Mouse (Mus musculus) kidney, embryonic 16.5 days (tissue): Measurements from ENCODE around the gene Celf5. TPM values are rescaled to one million over a fixed set of nuclear protein-coding genes. Genes with fewer than 3 reads are reported as not detected.

ENCODE experiments used
- ATAC-seq: fragments of 200-750 bp; cut with Nextera tagmentation; 2 replicates; pipeline ENCODE4 v1.8.0; 2017; ENCODE audit warnings: moderate TSS enrichment; ENCODE audit not compliant: low FRiP score, low TSS enrichment
- H3K27ac ChIP-seq: fragments of 300-500 bp; sonication (generic); 2 replicates; pipeline ENCODE4 v1.5.1; 2014; ENCODE audit warnings: low read length
- H3K27me3 ChIP-seq: fragments of 300-500 bp; sonication (generic); 2 replicates; pipeline ENCODE4 v1.6.1; 2014; ENCODE audit warnings: low read length, control low read depth, mixed read lengths; ENCODE audit not compliant: insufficient read depth
- H3K36me3 ChIP-seq: fragments of 300-500 bp; sonication (generic); 2 replicates; pipeline ENCODE4 v1.6.1; 2014; ENCODE audit warnings: low read length, control low read depth, mixed read lengths; ENCODE audit not compliant: insufficient read depth
- H3K4me1 ChIP-seq: fragments of 300-500 bp; sonication (generic); 2 replicates; pipeline ENCODE4 v1.6.1; 2014; ENCODE audit warnings: low read length, control low read depth, mixed read lengths; ENCODE audit not compliant: insufficient read depth
- H3K4me2 ChIP-seq: fragments of 300-500 bp; sonication (generic); replicated peaks from 2 replicates; pipeline ENCODE4 v1.6.1; 2014; ENCODE audit warnings: low read depth, low read length
- H3K4me3 ChIP-seq: fragments of 300-500 bp; sonication (generic); 2 replicates; pipeline ENCODE4 v1.5.1; 2014; ENCODE audit warnings: mild to moderate bottlenecking, low read length
- H3K9ac ChIP-seq: fragments of 300-500 bp; sonication (generic); replicated peaks from 2 replicates; pipeline ENCODE4 v1.6.1; 2014; ENCODE audit warnings: low read length
- H3K9me3 ChIP-seq: fragments of 300-500 bp; sonication (generic); 2 replicates; pipeline ENCODE4 v1.6.1; 2016; ENCODE audit warnings: low read length, control low read depth
- WGBS: fragments of 180-500 bp; shearing (Covaris S2); extraction: QIAGEN DNeasy Blood & Tissue Kit; methylation state at CpG from one replicate; pipeline ENCODE4 v1.1.7; 2014; 5-methylcytosine and 5-hydroxymethylcytosine counted together
- polyA plus RNA-seq: library from polyadenylated mRNA; unstranded; fragments of >200 nt; fragmentation: Nextera tagmentation; extraction: Ambion mirVana; gene quantifications from 2 replicates; pipeline ENCODE4 v1.2.1, GENCODE M21; 2015

Celf5 gene
- polyA plus RNA-seq, 1 experiment from 2014 or later: 0.29 TPM

GRCm38 (mm10) chr10:81458267-81458666, 24.2 kb downstream of the Celf5 start:
- Histone ChIP-seq H3K27ac (no peak overlapping the region), H3K4me2 (no peak overlapping the region), H3K4me1 (0 out of 2 replicates have a peak, but pooled peaks cover 4% of the 10 kb centered on the region), H3K27me3 (peaks cover 95% of the 10 kb centered on the region), H3K9ac (no peak overlapping the region), H3K4me3 (no peak overlapping the region), H3K9me3 (no peaks in the 10 kb centered on the region), H3K36me3 (no peaks in the 10 kb centered on the region)
- no peak for ATAC-seq
- 81% methylated on average over 6 of the region's 6 CpGs for WGBS

DNA sequence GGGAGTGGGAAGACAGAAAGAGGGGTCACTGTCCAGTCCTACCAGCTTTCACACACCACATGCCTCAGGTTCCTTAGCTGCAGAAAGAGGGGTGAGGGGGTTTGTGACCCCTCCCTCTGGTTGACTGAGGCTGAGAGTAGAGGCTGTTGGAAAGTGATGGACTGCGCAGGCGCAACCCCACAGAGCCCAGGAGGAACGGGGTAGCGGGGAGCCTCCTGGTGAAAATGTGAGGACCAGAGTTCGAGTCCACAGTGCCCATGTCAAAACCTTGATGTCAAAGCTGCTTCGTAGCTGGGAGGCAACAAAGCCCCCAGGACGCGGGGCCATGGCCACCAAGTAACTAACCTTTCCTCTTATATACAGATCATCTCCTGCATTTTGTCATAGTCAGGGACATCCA, 24.9 kb downstream of the Celf5 start:
- no peaks in the 10 kb centered on the region for H3K36me3 ChIP-seq
- no peak overlapping the region for H3K9ac ChIP-seq
- 0 out of 2 replicates have a peak, but pooled peaks cover 4% of the 10 kb centered on the region for H3K4me1 ChIP-seq
- H3K4me2 ChIP-seq: no peak overlapping the region
- H3K4me3 ChIP-seq: no peak overlapping the region
- H3K27me3 ChIP-seq: peaks cover 95% of the 10 kb centered on the region
- H3K27ac ChIP-seq: no peak overlapping the region
- no peaks in the 10 kb centered on the region for H3K9me3 ChIP-seq
- 82% methylated on average over 8 of the region's 8 CpGs for WGBS
- ATAC-seq: no peak

- H3K4me2 ChIP-seq: no peak overlapping the region
- no peak overlapping the region for H3K27ac ChIP-seq
- no peak overlapping the region for H3K4me3 ChIP-seq
- H3K4me1 ChIP-seq: 0 out of 2 replicates have a peak, but pooled peaks cover 6% of the 10 kb centered on the region
- no peak for ATAC-seq
- H3K27me3 ChIP-seq: peaks cover 95% of the 10 kb centered on the region
- WGBS: 39% methylated on average over 12 of the region's 12 CpGs
- no peaks in the 10 kb centered on the region for H3K36me3 ChIP-seq
- H3K9ac ChIP-seq: no peak overlapping the region
- H3K9me3 ChIP-seq: no peaks in the 10 kb centered on the region
These were observed 25.4 kb downstream of the Celf5 start for GRCm38 (mm10) chr10:81456983-81457563.

DNA sequence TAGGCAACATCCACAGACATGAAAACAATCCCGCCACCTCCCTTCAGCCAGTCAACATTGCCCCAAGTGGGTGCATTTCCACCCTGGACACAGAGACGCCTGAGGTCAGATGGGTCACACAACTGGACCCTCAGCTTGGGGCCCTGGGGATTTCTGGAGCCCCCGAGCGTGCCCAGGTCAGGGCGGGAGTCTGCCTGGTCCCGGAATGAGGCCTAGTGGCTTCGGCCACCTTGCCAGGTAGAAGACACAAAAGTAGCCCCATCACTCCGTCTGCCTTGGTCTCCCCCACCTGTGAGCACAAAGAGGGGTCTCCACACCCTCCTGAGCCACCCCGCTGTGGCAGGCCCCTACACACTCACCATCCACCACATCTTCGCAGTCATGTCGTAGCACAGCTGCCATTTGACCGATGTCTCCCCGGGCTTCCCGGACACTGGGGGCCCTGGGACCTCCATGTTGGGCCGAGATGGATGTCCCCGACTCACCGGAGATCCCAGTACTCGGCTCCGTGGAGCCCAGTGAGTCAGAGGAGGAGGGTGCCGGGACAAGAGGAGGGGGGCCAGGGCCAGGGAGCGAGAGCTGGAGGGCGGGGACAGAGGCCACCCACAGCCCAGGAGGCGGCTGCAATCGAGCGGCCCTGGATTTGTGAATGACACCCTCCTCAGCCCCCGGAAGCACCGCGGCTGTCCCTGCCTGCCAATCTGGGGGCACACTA, 27.2 kb downstream of the Celf5 start, which contains the start of gene Nfic:
TSS of gene Nfic (minus strand) at position 455 of the 715 bp plus-strand sequence.
- WGBS: 51% methylated on average over 28 of the region's 28 CpGs
- Histone ChIP-seq H3K36me3 (no peaks in the 10 kb centered on the region), H3K4me3 (no peak within 1 kb of the TSS), H3K27me3 (peaks cover 95% of the 10 kb centered on the region), H3K4me1 (0 out of 2 replicates have a peak, but pooled peaks cover 3% of the 10 kb centered on the region), H3K9me3 (no peaks in the 10 kb centered on the region), H3K9ac (no peak within 1 kb of the TSS), H3K27ac (no peak within 1 kb of the TSS), H3K4me2 (no peak within 1 kb of the TSS)
- ATAC-seq: 0 out of 2 replicates have a peak, but pooled peaks have one; percentile 7

GRCm38 (mm10) chr10:81454106-81454505, 28.4 kb downstream of the Celf5 start:
- 73% methylated on average over 2 of the region's 2 CpGs for WGBS
- H3K27me3 ChIP-seq: peaks cover 85% of the 10 kb centered on the region
- no peak for ATAC-seq
- H3K36me3 ChIP-seq: no peaks in the 10 kb centered on the region
- H3K9me3 ChIP-seq: no peaks in the 10 kb centered on the region
- no peak overlapping the region for H3K9ac ChIP-seq
- no peak overlapping the region for H3K27ac ChIP-seq
- no peak overlapping the region for H3K4me2 ChIP-seq
- no peak overlapping the region for H3K4me3 ChIP-seq
- H3K4me1 ChIP-seq: 0 out of 2 replicates have a peak, but pooled peaks cover 3% of the 10 kb centered on the region

DNA sequence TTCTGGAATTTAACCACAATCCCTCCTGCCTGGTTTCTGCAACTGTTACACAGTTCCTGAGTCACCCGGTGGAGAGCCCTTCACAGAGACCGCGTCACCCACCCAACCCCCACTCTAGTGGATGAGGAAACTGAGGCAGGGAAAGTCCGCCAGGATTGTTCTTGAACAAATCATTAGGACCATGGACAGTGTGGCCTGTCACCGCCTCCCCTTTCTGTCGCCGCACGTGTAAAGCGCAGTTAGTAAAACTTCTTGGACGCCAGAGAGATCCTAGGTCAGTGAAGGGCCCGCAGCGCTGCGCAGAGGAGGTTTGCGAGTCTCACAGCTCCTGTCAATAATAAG, 29.6 kb downstream of the Celf5 start:
- Histone ChIP-seq H3K9ac (no peak overlapping the region), H3K4me2 (no peak overlapping the region), H3K9me3 (no peaks in the 10 kb centered on the region), H3K36me3 (no peaks in the 10 kb centered on the region), H3K4me1 (0 out of 2 replicates have a peak, but pooled peaks cover 3% of the 10 kb centered on the region), H3K27me3 (peaks cover 79% of the 10 kb centered on the region), H3K27ac (no peak overlapping the region), H3K4me3 (no peak overlapping the region)
- WGBS: 4% methylated on average over 14 of the region's 14 CpGs
- no peak for ATAC-seq

GRCm38 (mm10) chr10:81452237-81452946, 30.1 kb downstream of the Celf5 start:
- ATAC-seq: peak; percentile 6; the same call in 1 of the 2 replicates
- H3K4me3 ChIP-seq: no peak overlapping the region
- H3K9ac ChIP-seq: 0 out of 2 replicates have a peak overlapping the region, but pooled peaks have one; percentile 7
- peaks cover 74% of the 10 kb centered on the region for H3K27me3 ChIP-seq
- no peak overlapping the region for H3K4me2 ChIP-seq
- no peak overlapping the region for H3K27ac ChIP-seq
- no peaks in the 10 kb centered on the region for H3K36me3 ChIP-seq
- no peaks in the 10 kb centered on the region for H3K9me3 ChIP-seq
- WGBS: 10% methylated on average over 35 of the region's 36 CpGs
- 0 out of 2 replicates have a peak, but pooled peaks cover 3% of the 10 kb centered on the region for H3K4me1 ChIP-seq

DNA sequence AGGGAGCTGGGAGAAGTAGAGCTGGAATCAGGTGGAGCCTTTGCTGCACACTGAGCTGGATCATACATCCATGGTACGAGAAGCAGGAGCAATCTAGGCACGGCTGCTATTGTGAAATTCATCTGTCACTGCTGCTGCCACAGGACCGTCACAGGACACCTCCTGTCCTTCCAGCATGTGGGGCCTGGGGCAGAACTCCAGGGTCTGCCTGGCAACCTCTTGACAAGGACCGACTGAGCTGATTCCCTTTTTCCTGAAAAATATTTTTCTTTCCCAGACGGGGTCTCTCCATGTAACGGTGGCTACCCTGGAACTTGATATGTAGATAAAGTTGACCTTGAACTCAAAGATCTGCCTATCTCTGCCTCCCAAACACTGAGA, 31.2 kb downstream of the Celf5 start:
- peaks cover 63% of the 10 kb centered on the region for H3K27me3 ChIP-seq
- no peaks in the 10 kb centered on the region for H3K9me3 ChIP-seq
- no peak overlapping the region for H3K9ac ChIP-seq
- 30% methylated on average over 6 of the region's 6 CpGs for WGBS
- H3K4me3 ChIP-seq: no peak overlapping the region
- no peak overlapping the region for H3K27ac ChIP-seq
- no peak for ATAC-seq
- no peak overlapping the region for H3K4me2 ChIP-seq
- no peaks in the 10 kb centered on the region for H3K36me3 ChIP-seq
- H3K4me1 ChIP-seq: 0 out of 2 replicates have a peak, but pooled peaks cover 3% of the 10 kb centered on the region

DNA sequence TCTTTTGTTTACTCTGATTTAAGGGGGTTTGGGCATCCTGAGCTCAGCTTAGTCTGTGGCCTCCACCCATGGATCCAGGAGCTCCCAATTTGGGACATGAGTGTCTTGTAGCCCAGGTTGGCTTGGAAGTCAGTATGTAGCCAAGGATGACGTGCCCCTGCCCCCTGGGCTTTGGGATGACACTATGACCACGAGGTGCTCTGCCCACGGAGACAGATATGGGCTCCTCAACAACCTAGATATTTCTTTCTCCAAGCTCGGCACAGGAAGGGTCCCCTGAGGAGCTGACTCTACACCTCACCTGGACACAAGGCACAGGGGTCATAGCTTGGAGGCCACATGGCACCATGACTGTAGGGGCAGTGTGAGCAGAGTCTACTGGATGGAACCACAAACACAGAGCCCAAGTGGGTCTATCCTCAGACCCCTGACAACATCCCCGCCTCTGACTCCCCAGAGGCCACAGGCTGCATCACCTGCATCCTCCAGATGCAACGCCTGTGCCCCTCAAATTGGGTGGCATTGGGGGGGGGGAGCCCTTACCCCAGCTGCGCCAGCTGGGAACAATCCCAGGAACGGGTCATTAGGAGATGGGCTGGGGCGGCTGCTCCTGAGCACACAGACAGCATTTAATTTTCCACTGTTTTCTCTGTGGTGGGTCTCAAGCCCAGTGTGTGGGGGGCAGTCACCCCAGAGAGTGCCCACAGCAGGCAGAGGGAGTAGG, 31.7 kb downstream of the Celf5 start:
- 52% methylated on average over 9 of the region's 9 CpGs for WGBS
- ATAC-seq: peak; percentile 20; the same call in 1 of the 2 replicates

More for the DNA sequence above, 31.7 kb downstream of the Celf5 start:
- H3K9me3 ChIP-seq: no peaks in the 10 kb centered on the region
- H3K4me2 ChIP-seq: no peak overlapping the region
- H3K36me3 ChIP-seq: no peaks in the 10 kb centered on the region
- no peak overlapping the region for H3K27ac ChIP-seq
- H3K27me3 ChIP-seq: peaks cover 60% of the 10 kb centered on the region
- H3K4me1 ChIP-seq: 0 out of 2 replicates have a peak, but pooled peaks cover 3% of the 10 kb centered on the region
- H3K9ac ChIP-seq: 0 out of 2 replicates have a peak overlapping the region, but pooled peaks have one; percentile 9
- H3K4me3 ChIP-seq: no peak overlapping the region
